Mouse (Mus musculus): ENCODE measurements around the gene Eef1akmt3. TPM values are rescaled to one million over a fixed set of nuclear protein-coding genes. Genes with fewer than 3 reads are reported as not detected.

The Eef1akmt3 gene
- polyA plus RNA-seq, 1 experiment from 2014 or later: 0.36 TPM

DNA sequence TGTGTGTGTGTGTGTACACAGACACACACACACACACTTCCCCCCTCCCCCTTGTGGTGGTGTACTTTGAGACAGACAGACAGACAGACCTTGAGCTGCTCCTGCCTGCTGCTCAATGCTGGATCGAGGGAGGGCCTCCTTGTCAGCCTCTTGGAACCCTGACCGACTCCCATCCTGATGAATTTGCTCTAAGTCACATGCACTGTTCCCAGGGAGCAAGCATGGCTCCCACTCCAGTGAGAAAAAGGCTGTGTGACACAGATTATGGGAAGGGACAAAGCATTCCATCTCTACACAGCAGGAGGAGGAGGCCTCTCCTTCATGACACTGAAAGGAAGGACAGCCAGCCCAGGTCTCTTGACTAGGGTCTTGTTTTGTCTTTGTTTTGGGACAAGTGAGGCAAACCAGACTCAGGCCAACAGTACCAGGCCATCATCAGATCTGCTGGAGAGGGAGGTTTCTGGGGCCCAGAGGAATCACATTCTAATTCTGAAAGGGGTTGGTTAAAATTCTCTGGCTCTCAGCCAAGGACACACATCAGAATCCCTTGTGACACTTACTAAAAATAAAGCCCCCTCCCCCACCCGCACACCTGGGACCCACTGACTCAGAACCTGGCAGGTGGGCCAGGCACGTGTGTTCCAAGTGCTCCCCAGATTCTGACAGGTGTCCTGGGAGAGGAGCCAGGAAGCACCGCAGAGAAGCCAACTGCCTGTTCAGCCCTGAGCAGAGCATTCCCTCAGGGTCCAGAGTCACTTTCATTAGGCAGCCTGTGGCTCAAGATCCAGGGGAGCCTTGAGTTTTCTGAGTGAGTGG is 56.9 kb downstream of the Eef1akmt3 start:
- no peak overlapping the region; the same call in 1 of the 2 replicates for H3K4me3 ChIP-seq (ENCODE audit: low read length)
- H3K9me3 ChIP-seq (ENCODE audit: control insufficient read depth, low read length): no peaks in the 10 kb centered on the region
- no peak for ATAC-seq (ENCODE audit: low read depth)
- H3K4me1 ChIP-seq (replicated peaks; ENCODE audit: control insufficient read depth, insufficient read depth, low read length): peaks cover 81% of the 10 kb centered on the region
- peak overlapping the region; percentile 91 for H3K4me2 ChIP-seq (ENCODE audit: low read depth, low read length)
- no peaks in the 10 kb centered on the region for H3K36me3 ChIP-seq (ENCODE audit: control insufficient read depth, insufficient read depth, low read length)
- H3K9ac ChIP-seq (ENCODE audit: low read length): peak overlapping the region; percentile 51
- peak overlapping the region; percentile 79 for H3K27ac ChIP-seq (ENCODE audit: low read length)
- WGBS: 13% methylated on average over 5 of the region's 5 CpGs
- H3K27me3 ChIP-seq (ENCODE audit: control insufficient read depth, insufficient read depth, low read depth, low read length): no peaks in the 10 kb centered on the region

- no peaks in the 10 kb centered on the region for H3K36me3 ChIP-seq (ENCODE audit: control insufficient read depth, insufficient read depth, low read length)
- no peaks in the 10 kb centered on the region for H3K27me3 ChIP-seq (ENCODE audit: control insufficient read depth, insufficient read depth, low read depth, low read length)
- peak overlapping the region; percentile 91 for H3K4me2 ChIP-seq (ENCODE audit: low read depth, low read length)
- peaks cover 74% of the 10 kb centered on the region for H3K4me1 ChIP-seq (replicated peaks; ENCODE audit: control insufficient read depth, insufficient read depth, low read length)
- H3K9me3 ChIP-seq (ENCODE audit: control insufficient read depth, low read length): no peaks in the 10 kb centered on the region
- 23% methylated on average over 14 of the region's 14 CpGs for WGBS
- H3K27ac ChIP-seq (ENCODE audit: low read length): peak overlapping the region; percentile 79
- peak overlapping the region; percentile 88 for H3K4me3 ChIP-seq (ENCODE audit: low read length)
- peak overlapping the region; percentile 63 for H3K9ac ChIP-seq (ENCODE audit: low read length)
- no peak for ATAC-seq (ENCODE audit: low read depth)
Measured at GRCm38 (mm10) chr10:126983193-126983725, 58.1 kb downstream of the Eef1akmt3 start.

GRCm38 (mm10) chr10:126981746-126982145 is 59.6 kb downstream of the Eef1akmt3 start:
- ATAC-seq (ENCODE audit: low read depth): no peak
- peak overlapping the region; percentile 91 for H3K4me2 ChIP-seq (ENCODE audit: low read depth, low read length)
- 41% methylated on average over 3 of the region's 3 CpGs for WGBS
- no peaks in the 10 kb centered on the region for H3K27me3 ChIP-seq (ENCODE audit: control insufficient read depth, insufficient read depth, low read depth, low read length)
- H3K9me3 ChIP-seq (ENCODE audit: control insufficient read depth, low read length): no peaks in the 10 kb centered on the region
- peak overlapping the region; percentile 23; the same call in 1 of the 2 replicates for H3K9ac ChIP-seq (ENCODE audit: low read length)
- no peak overlapping the region for H3K27ac ChIP-seq (ENCODE audit: low read length)
- peak overlapping the region; percentile 88 for H3K4me3 ChIP-seq (ENCODE audit: low read length)
- H3K36me3 ChIP-seq (ENCODE audit: control insufficient read depth, insufficient read depth, low read length): no peaks in the 10 kb centered on the region
- peaks cover 67% of the 10 kb centered on the region for H3K4me1 ChIP-seq (replicated peaks; ENCODE audit: control insufficient read depth, insufficient read depth, low read length)

MicroRNAs encoded within 50 kb of the gene (microRNA counts, 519-probe panel; counts per million panel counts)
- 2,791 counts per million, percentile 51 among the panel's probes with 10 or more counts for microRNA mmu-miR-26a
- microRNA mmu-miR-546: not detected

Small RNAs within 50 kb of the gene (microRNA-seq; reads per million reads assigned to microRNA genes)
- 64.8 reads per million, percentile 46 among the genes with 10 or more reads in this experiment for gene Mir26a-2
- not detected for gene Mir546

Other genes with a start within 250 kb of the Eef1akmt3 start
- gene Atp23, start 140.2 kb downstream of the Eef1akmt3 start, polyA plus RNA-seq (2015; fragmentation: Nextera tagmentation; extraction: Ambion mirVana): 13.8 and 14.0 TPM in 2 replicates
- 66.2 and 72.0 TPM in 2 replicates for gene Ctdsp2, start 62.8 kb downstream of the Eef1akmt3 start, polyA plus RNA-seq (2015; fragmentation: Nextera tagmentation; extraction: Ambion mirVana)
- gene Avil, start 40.8 kb downstream of the Eef1akmt3 start, polyA plus RNA-seq (2015; fragmentation: Nextera tagmentation; extraction: Ambion mirVana): 0.20 and 0.33 TPM in 2 replicates
- gene Tsfm, start 10.7 kb downstream of the Eef1akmt3 start, polyA plus RNA-seq (2015; fragmentation: Nextera tagmentation; extraction: Ambion mirVana): 69.3 and 71.6 TPM in 2 replicates
- gene Mettl1, start 99 bp downstream of the Eef1akmt3 start, polyA plus RNA-seq (2015; fragmentation: Nextera tagmentation; extraction: Ambion mirVana): 37.5 and 39.9 TPM in 2 replicates
- 0.11 and 0.38 TPM in 2 replicates for gene Cyp27b1, start 6.7 kb upstream of the Eef1akmt3 start, polyA plus RNA-seq (2015; fragmentation: Nextera tagmentation; extraction: Ambion mirVana)
- gene March9, start 18.7 kb upstream of the Eef1akmt3 start, polyA plus RNA-seq (2015; fragmentation: Nextera tagmentation; extraction: Ambion mirVana): 0.46 and 0.53 TPM in 2 replicates
- 1,550 and 1,646 TPM in 2 replicates for gene Cdk4, start 22.0 kb upstream of the Eef1akmt3 start, polyA plus RNA-seq (2015; fragmentation: Nextera tagmentation; extraction: Ambion mirVana)
- 165 and 169 TPM in 2 replicates for gene Tspan31, start 28.8 kb upstream of the Eef1akmt3 start, polyA plus RNA-seq (2015; fragmentation: Nextera tagmentation; extraction: Ambion mirVana)
- gene Agap2, start 33.8 kb upstream of the Eef1akmt3 start, polyA plus RNA-seq (2015; fragmentation: Nextera tagmentation; extraction: Ambion mirVana): 0.04 and 0.58 TPM in 2 replicates
- 108 and 111 TPM in 2 replicates for gene Os9, start 79.6 kb upstream of the Eef1akmt3 start, polyA plus RNA-seq (2015; fragmentation: Nextera tagmentation; extraction: Ambion mirVana)
- 3.5 and 5.2 TPM in 2 replicates for gene B4galnt1, start 123.7 kb upstream of the Eef1akmt3 start, polyA plus RNA-seq (2015; fragmentation: Nextera tagmentation; extraction: Ambion mirVana)
- 0.88 and 1.1 TPM in 2 replicates for gene Slc26a10, start 139.1 kb upstream of the Eef1akmt3 start, polyA plus RNA-seq (2015; fragmentation: Nextera tagmentation; extraction: Ambion mirVana)
- gene Arhgef25, start 148.6 kb upstream of the Eef1akmt3 start, polyA plus RNA-seq (2015; fragmentation: Nextera tagmentation; extraction: Ambion mirVana): 60.3 and 65.0 TPM in 2 replicates
- gene Dtx3, start 154.2 kb upstream of the Eef1akmt3 start, polyA plus RNA-seq (2015; fragmentation: Nextera tagmentation; extraction: Ambion mirVana): 72.9 and 74.8 TPM in 2 replicates
- gene Pip4k2c, start 170.1 kb upstream of the Eef1akmt3 start, polyA plus RNA-seq (2015; fragmentation: Nextera tagmentation; extraction: Ambion mirVana): 30.0 and 30.8 TPM in 2 replicates
- 1.2 TPM in 2 replicates for gene Kif5a, start 221.8 kb upstream of the Eef1akmt3 start, polyA plus RNA-seq (2015; fragmentation: Nextera tagmentation; extraction: Ambion mirVana)
- gene Dctn2, start 224.9 kb upstream of the Eef1akmt3 start, polyA plus RNA-seq (2015; fragmentation: Nextera tagmentation; extraction: Ambion mirVana): 183 and 194 TPM in 2 replicates
- gene Mbd6, start 247.5 kb upstream of the Eef1akmt3 start, polyA plus RNA-seq (2015; fragmentation: Nextera tagmentation; extraction: Ambion mirVana): 10.6 and 15.2 TPM in 2 replicates

Measured in lung, embryonic 16.5 days (tissue).